ENCODE assay signal across 8 mouse cellular contexts in genomic region chr13:51920511-51921351, GRCm38 (mm10).
DNase-seq lines count a peak whose midpoint lies in the region; ATAC-seq and TF ChIP-seq lines count a peak whose summit lies in the region.

No protein-coding gene starts in this region.

- no peaks in the 10 kb centered on the region for H3K27me3 ChIP-seq in kidney, embryonic 16.5 days (ENCODE audit: insufficient read depth, low read length)
- 0 out of 2 replicates have a peak, but pooled peaks cover 4% of the 10 kb centered on the region for H3K27me3 ChIP-seq in hindbrain, embryonic 14.5 days (ENCODE audit: control insufficient read depth, insufficient read depth, low read length)
- peaks cover 18% of the 10 kb centered on the region; the same call in 1 of the 2 replicates for H3K27me3 ChIP-seq in neural tube, embryonic 12.5 days (replicated peaks)

- DNase-seq in kidney, adult 8-10 months: no peak
- peak; percentile 91 for DNase-seq in embryo, embryonic 10.5 days (ENCODE audit: low spot score)
- DNase-seq in hindbrain, embryonic 14.5 days (ENCODE audit: low spot score): peak; percentile 57
- DNase-seq in adrenal gland, postnatal 25 days: no peak
- DNase-seq in left cerebral cortex, adult 2 months (ENCODE audit: extremely low spot score in 1 of 2, low spot score in 2 of 2): no peak
- DNase-seq in urinary bladder, postnatal 10 days (ENCODE audit: low spot score): no peak

- H3K4me3 ChIP-seq in kidney, embryonic 16.5 days (ENCODE audit: low read length): no peak overlapping the region
- no peak overlapping the region for H3K4me3 ChIP-seq in hindbrain, embryonic 14.5 days (replicated peaks; ENCODE audit: low read length)
- no peak overlapping the region for H3K4me3 ChIP-seq in neural tube, embryonic 12.5 days
- H3K4me3 ChIP-seq in left cerebral cortex, adult 2 months: no peak overlapping the region

- peaks cover 56% of the 10 kb centered on the region for H3K4me1 ChIP-seq in kidney, embryonic 16.5 days (ENCODE audit: insufficient read depth, low read length)
- peaks cover 51% of the 10 kb centered on the region for H3K4me1 ChIP-seq in hindbrain, embryonic 14.5 days (replicated peaks; ENCODE audit: control insufficient read depth, insufficient read depth, low read length)
- peaks cover 61% of the 10 kb centered on the region for H3K4me1 ChIP-seq in neural tube, embryonic 12.5 days

- no peak; the same call in 1 of the 2 replicates for TF ChIP-seq CTCF in left cerebral cortex, adult 2 months (IDR thresholded peaks at IDR 0.05)

- ATAC-seq in kidney, embryonic 16.5 days (ENCODE audit: low FRiP score, low TSS enrichment): peak; percentile 60
- peak; percentile 72; the same call in 1 of the 2 replicates for ATAC-seq in hindbrain, embryonic 14.5 days (ENCODE audit: low FRiP score)
- ATAC-seq in neural tube, embryonic 12.5 days (ENCODE audit: low FRiP score, low read depth): peak; percentile 77

- H3K9me3 ChIP-seq in kidney, embryonic 16.5 days (ENCODE audit: low read length): no peaks in the 10 kb centered on the region
- H3K9me3 ChIP-seq in hindbrain, embryonic 14.5 days (ENCODE audit: control insufficient read depth, low read length): no peaks in the 10 kb centered on the region
- H3K9me3 ChIP-seq in neural tube, embryonic 12.5 days: no peaks in the 10 kb centered on the region

- intact Hi-C loops in left cerebral cortex, adult 2 months (cut with DNase I): no loop called here

- 0 out of 2 replicates have a peak overlapping the region, but pooled peaks have one; percentile 19 for H3K4me2 ChIP-seq in kidney, embryonic 16.5 days (replicated peaks; ENCODE audit: low read depth, low read length)
- H3K4me2 ChIP-seq in hindbrain, embryonic 14.5 days (replicated peaks): no peak overlapping the region
- H3K4me2 ChIP-seq in neural tube, embryonic 12.5 days (replicated peaks): peak overlapping the region; percentile 34

- H3K9ac ChIP-seq in kidney, embryonic 16.5 days (replicated peaks; ENCODE audit: low read length): peak overlapping the region; percentile 44; the same call in 1 of the 2 replicates
- 0 out of 2 replicates have a peak overlapping the region, but pooled peaks have one; percentile 10 for H3K9ac ChIP-seq in hindbrain, embryonic 14.5 days
- H3K9ac ChIP-seq in neural tube, embryonic 12.5 days: no peak overlapping the region

- peak overlapping the region; percentile 81 for H3K27ac ChIP-seq in kidney, embryonic 16.5 days (ENCODE audit: low read length)
- H3K27ac ChIP-seq in hindbrain, embryonic 14.5 days: peak overlapping the region; percentile 68
- peak overlapping the region; percentile 58; the same call in 1 of the 2 replicates for H3K27ac ChIP-seq in neural tube, embryonic 12.5 days
- H3K27ac ChIP-seq in left cerebral cortex, adult 2 months: no peak overlapping the region

- 17% methylated on average over 15 of the region's 15 CpGs for WGBS in kidney, embryonic 16.5 days
- 8% methylated on average over 15 of the region's 15 CpGs for WGBS in hindbrain, embryonic 14.5 days
- WGBS in neural tube, embryonic 12.5 days: 2% methylated on average over 15 of the region's 15 CpGs

- H3K36me3 ChIP-seq in kidney, embryonic 16.5 days (ENCODE audit: insufficient read depth, low read length): no peaks in the 10 kb centered on the region
- no peaks in the 10 kb centered on the region for H3K36me3 ChIP-seq in hindbrain, embryonic 14.5 days (replicated peaks; ENCODE audit: control insufficient read depth, insufficient read depth)
- no peaks in the 10 kb centered on the region for H3K36me3 ChIP-seq in neural tube, embryonic 12.5 days

Comparison
In these comparisons a context has a peak if more than half of its experiments do, and no peak if none do; other contexts are left out.
1. DNase-seq: peak in embryo, embryonic 10.5 days (single experiment) and hindbrain, embryonic 14.5 days (single experiment); none in kidney, adult 8-10 months (0 of 2), adrenal gland, postnatal 25 days (single experiment), left cerebral cortex, adult 2 months (0 of 2) and urinary bladder, postnatal 10 days (single experiment).
2. Peak in every context shown above with its lines, with median percentiles within 50 percentile points of each other: ATAC-seq.